In the genomic region with DNA sequence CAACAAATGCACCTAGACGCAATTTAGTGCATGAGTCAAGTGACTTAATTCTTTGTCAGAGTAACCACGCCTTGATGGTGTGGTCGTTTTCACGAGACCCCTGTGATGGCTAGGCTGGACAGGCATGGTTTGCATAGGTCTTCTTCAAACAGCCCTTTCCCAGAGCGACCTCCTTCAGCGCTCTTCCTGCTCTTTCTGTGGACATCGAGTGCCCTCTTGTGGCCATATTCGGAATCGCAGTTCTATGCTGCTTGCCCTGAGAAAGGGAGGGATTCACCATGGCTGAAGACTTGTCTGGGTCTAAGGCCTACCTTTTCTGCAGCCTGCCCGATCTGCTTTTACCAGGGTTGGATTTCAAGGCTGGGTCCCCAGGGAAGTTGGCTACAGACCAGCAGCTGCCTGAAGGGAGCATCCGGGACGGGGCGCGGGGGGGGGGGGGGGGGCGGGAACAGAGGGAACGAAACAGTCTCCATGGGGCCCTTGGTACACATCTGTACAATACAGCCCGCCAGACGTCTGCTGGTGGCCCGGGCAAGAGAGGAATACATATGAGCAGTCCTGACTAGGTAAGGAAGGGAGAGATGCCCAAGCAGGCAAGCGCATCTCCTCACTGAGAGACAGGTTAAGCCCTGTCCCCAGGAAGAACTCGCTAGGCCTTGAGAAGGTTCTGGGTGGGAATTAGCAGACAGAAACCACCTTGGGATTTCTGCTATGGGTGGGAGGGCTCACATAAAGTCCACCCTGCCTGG, we compare ENCODE assay signal across 7 mouse cellular contexts.
DNase-seq lines count a peak whose midpoint lies in the region; ATAC-seq and TF ChIP-seq lines count a peak whose summit lies in the region.

No protein-coding gene starts in this region.

- H3K4me3 ChIP-seq in intestine, postnatal 0 days (ENCODE audit: low read depth, low read length) = no peak overlapping the region
- H3K4me3 ChIP-seq in midbrain, embryonic 14.5 days (replicated peaks; ENCODE audit: low read depth, low read length) = no peak overlapping the region

- H3K4me1 ChIP-seq in intestine, postnatal 0 days (replicated peaks; ENCODE audit: control insufficient read depth, insufficient read depth, low read length) = no peaks in the 10 kb centered on the region
- H3K4me1 ChIP-seq in midbrain, embryonic 14.5 days (ENCODE audit: control insufficient read depth, insufficient read depth, low read length) = peaks cover 10% of the 10 kb centered on the region; the same call in 1 of the 2 replicates

- H3K9ac ChIP-seq in intestine, postnatal 0 days (ENCODE audit: low read depth, low read length) = no peak overlapping the region
- H3K9ac ChIP-seq in midbrain, embryonic 14.5 days (replicated peaks; ENCODE audit: low read length) = no peak overlapping the region

- H3K4me2 ChIP-seq in intestine, postnatal 0 days (replicated peaks; ENCODE audit: low read depth) = no peak overlapping the region
- no peak overlapping the region for H3K4me2 ChIP-seq in midbrain, embryonic 14.5 days (ENCODE audit: low read length)

- peak; percentile 88 to 89 for DNase-seq in adrenal gland, adult 18-20 months (ENCODE audit: low spot score in 2 of 2)
- peak; percentile 96 for DNase-seq in embryo, embryonic 10.5 days (ENCODE audit: low spot score)
- peak; percentile 80 to 88 for DNase-seq in gastrocnemius, postnatal 4 days (ENCODE audit: low spot score in 2 of 2)
- peak; percentile 86 to 91 for DNase-seq in left cerebral cortex, postnatal 36 days (ENCODE audit: low spot score in 2 of 2)
- peak; percentile 96 for DNase-seq in midbrain, embryonic 14.5 days
- peak; percentile 53 to 78 for DNase-seq in spleen, adult 18-20 months

- H3K27ac ChIP-seq in intestine, postnatal 0 days (ENCODE audit: low read depth, low read length) = no peak overlapping the region
- H3K27ac ChIP-seq in midbrain, embryonic 14.5 days (replicated peaks; ENCODE audit: low read depth, low read length) = no peak overlapping the region

- intact Hi-C loops in left cerebral cortex, postnatal 36 days (cut with DNase I) = loop anchor here (5.0 to 10.0 kb wide), 2 partner anchors 1553 to 1706 kb away; a partner anchor contains a TSS

- WGBS in intestine, postnatal 0 days = 23% methylated on average over 16 of the region's 21 CpGs
- 18% methylated on average over 18 of the region's 21 CpGs for WGBS in midbrain, embryonic 14.5 days

- TF ChIP-seq CTCF in intestine, postnatal 0 days (IDR thresholded peaks at IDR 0.05; ENCODE audit: low read depth) = peak; percentile 96

- H3K9me3 ChIP-seq in intestine, postnatal 0 days (ENCODE audit: control insufficient read depth) = no peaks in the 10 kb centered on the region
- H3K9me3 ChIP-seq in midbrain, embryonic 14.5 days (ENCODE audit: control insufficient read depth, low read length) = no peaks in the 10 kb centered on the region

- ATAC-seq in intestine, postnatal 0 days = peak; percentile 40
- ATAC-seq in midbrain, embryonic 14.5 days (ENCODE audit: low FRiP score, low TSS enrichment) = peak; percentile 73

- no peaks in the 10 kb centered on the region for H3K27me3 ChIP-seq in intestine, postnatal 0 days (replicated peaks; ENCODE audit: control insufficient read depth, insufficient read depth, low read length)
- no peaks in the 10 kb centered on the region for H3K27me3 ChIP-seq in midbrain, embryonic 14.5 days (ENCODE audit: control insufficient read depth, insufficient read depth, low read length)

- no peaks in the 10 kb centered on the region for H3K36me3 ChIP-seq in intestine, postnatal 0 days (ENCODE audit: control insufficient read depth, insufficient read depth)
- no peaks in the 10 kb centered on the region for H3K36me3 ChIP-seq in midbrain, embryonic 14.5 days (ENCODE audit: control insufficient read depth, insufficient read depth, low read length)
